Mouse (Mus musculus) C2C12 (cell line): ENCODE results near the gene Mbd4.

ENCODE experiments used
- CEBPB ChIP-seq: IDR thresholded peaks from one replicate; pipeline ENCODE4 v1.6.1; 2011; ENCODE audit warnings: low read depth, mild to moderate bottlenecking, control low read depth, moderate library complexity
- CTCF ChIP-seq: IDR thresholded peaks from one replicate; pipeline ENCODE4 v1.5.1; 2011; ENCODE audit not compliant: control insufficient read depth, insufficient read depth, insufficient read length
- FOSL1 ChIP-seq: IDR thresholded peaks from one replicate; pipeline ENCODE4 v1.8.0; 2011; ENCODE audit warnings: mild to moderate bottlenecking, low read length; ENCODE audit not compliant: poor library complexity, insufficient read depth, severe bottlenecking
- MAX ChIP-seq: IDR thresholded peaks from one replicate; pipeline ENCODE4 v1.6.1; 2011; ENCODE audit warnings: mild to moderate bottlenecking, control low read depth
- MYOD1 ChIP-seq: IDR thresholded peaks from one replicate; pipeline ENCODE4 v1.6.1; 2011; ENCODE audit warnings: low read depth; ENCODE audit not compliant: control insufficient read depth, insufficient read length
- MYOG ChIP-seq: IDR thresholded peaks from one replicate; pipeline ENCODE4 v1.6.1; 2011; ENCODE audit not compliant: control insufficient read depth, insufficient read length; ENCODE audit errors: extremely low read depth
- USF1 ChIP-seq: IDR thresholded peaks from one replicate; pipeline ENCODE4 v1.6.1; 2011; ENCODE audit warnings: low read depth, mild to moderate bottlenecking, control low read depth, moderate library complexity

DNA sequence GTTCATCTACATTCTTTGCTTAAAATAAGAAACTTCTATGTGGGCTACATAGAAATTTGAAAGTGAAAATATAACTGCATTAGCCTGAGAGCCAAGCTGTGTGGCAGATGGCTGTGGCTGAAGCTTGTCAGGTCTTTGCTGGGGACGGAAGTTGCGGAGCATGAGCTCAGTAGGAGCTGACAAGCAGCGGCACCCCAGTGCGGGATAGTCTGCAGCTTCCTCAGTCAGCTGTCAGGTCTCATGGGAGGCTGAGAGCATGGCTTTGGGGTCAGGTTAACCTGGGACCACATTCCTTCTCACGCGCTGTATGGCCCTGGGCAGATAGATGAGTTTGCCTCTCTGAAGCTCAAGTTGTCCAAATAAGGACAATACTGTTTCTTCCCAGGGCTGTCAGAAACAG lies 37.9 kb upstream of the Mbd4 start:
- TF ChIP-seq CTCF (no peak), MYOD1 (peak; percentile 4), USF1 (no peak), MAX (no peak), MYOG (no peak), CEBPB (no peak), FOSL1 (no peak)
